Comparison of ENCODE assay signal across 7 mouse cellular contexts in the genomic region with DNA sequence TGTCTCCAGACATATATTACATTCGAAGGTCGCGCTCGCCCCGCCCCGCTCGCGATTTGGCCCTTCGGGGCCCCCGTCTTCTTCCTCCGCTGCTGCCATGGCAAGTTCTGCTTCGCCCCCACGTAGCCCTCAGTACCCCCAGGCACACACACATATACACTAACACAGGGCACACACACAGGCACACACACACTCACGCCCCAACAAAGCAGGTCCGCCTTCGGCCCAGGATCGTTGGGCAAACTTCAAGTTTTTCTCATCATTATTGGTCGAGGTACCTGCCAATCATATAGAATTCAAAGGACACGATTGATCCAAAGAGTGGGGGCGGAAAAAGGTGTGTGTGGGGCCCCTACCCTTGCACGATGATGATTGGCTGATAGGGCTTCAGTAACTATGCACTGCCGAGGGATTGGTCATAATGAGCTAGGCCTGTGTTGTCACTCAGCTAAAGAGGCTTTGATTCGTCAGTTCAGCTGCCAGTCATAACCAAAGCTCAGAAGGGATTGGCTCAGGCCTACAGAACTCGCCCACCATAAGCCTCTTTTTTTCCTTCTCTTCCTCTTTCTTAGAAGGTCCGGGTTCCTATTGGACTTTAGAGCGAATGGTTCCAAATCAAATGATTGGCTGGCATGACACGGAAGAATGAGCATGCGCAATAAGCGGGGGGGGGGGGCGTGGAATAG. TPM values are rescaled to one million over a fixed set of nuclear protein-coding genes. Genes with fewer than 3 reads are reported as not detected.
DNase-seq lines count a peak whose midpoint lies in the region; ATAC-seq and TF ChIP-seq lines count a peak whose summit lies in the region.

A gene (minus strand): TSS at position 316 of the 686 bp plus-strand sequence.

- TF ChIP-seq POLR2A in kidney, adult 2 months (IDR thresholded peaks at IDR 0.05; ENCODE audit: low read depth, low read length): peak; percentile 28
- no peak for TF ChIP-seq POLR2A in spleen, adult 2 months (IDR thresholded peaks at IDR 0.05; ENCODE audit: low read depth, low read length)

- H3K9me3 ChIP-seq in embryonic facial prominence, embryonic 13.5 days: no peaks in the 10 kb centered on the region
- H3K9me3 ChIP-seq in limb, embryonic 12.5 days: no peaks in the 10 kb centered on the region
- no peaks in the 10 kb centered on the region for H3K9me3 ChIP-seq in midbrain, embryonic 15.5 days

- peak within 1 kb of the TSS; percentile 92 for H3K9ac ChIP-seq in embryonic facial prominence, embryonic 13.5 days
- peak within 1 kb of the TSS; percentile 76 for H3K9ac ChIP-seq in limb, embryonic 12.5 days (replicated peaks)
- H3K9ac ChIP-seq in midbrain, embryonic 15.5 days: peak within 1 kb of the TSS; percentile 94

- under 1% methylated on average over 30 of the region's 30 CpGs for WGBS in embryonic facial prominence, embryonic 13.5 days
- under 1% methylated on average over 30 of the region's 30 CpGs for WGBS in kidney, adult 2 months
- under 1% methylated on average over 30 of the region's 30 CpGs for WGBS in limb, embryonic 12.5 days
- WGBS in midbrain, embryonic 15.5 days: 1% methylated on average over 30 of the region's 30 CpGs
- WGBS in spleen, adult 2 months: under 1% methylated on average over 30 of the region's 30 CpGs

- no peak for TF ChIP-seq CTCF in kidney, adult 2 months (conservative IDR thresholded peaks at IDR 0.05; ENCODE audit: insufficient read depth, insufficient read length, low read depth, low read length)
- TF ChIP-seq CTCF in spleen, adult 2 months (IDR thresholded peaks at IDR 0.05; ENCODE audit: extremely low read depth, insufficient read depth, insufficient read length, insufficient replicate concordance): no peak

- H3K36me3 ChIP-seq in embryonic facial prominence, embryonic 13.5 days: peaks cover 33% of the 10 kb centered on the region
- H3K36me3 ChIP-seq in kidney, adult 2 months (ENCODE audit: control insufficient read depth, insufficient read depth, low read length): no peaks in the 10 kb centered on the region
- H3K36me3 ChIP-seq in limb, embryonic 12.5 days: peaks cover 33% of the 10 kb centered on the region
- peaks cover 11% of the 10 kb centered on the region; the same call in 1 of the 2 replicates for H3K36me3 ChIP-seq in midbrain, embryonic 15.5 days (replicated peaks)
- peaks cover 7% of the 10 kb centered on the region for H3K36me3 ChIP-seq in spleen, adult 2 months (ENCODE audit: control insufficient read depth, insufficient read depth, low read length)

- peak within 1 kb of the TSS; percentile 95 for H3K4me2 ChIP-seq in embryonic facial prominence, embryonic 13.5 days
- peak within 1 kb of the TSS; percentile 94 for H3K4me2 ChIP-seq in limb, embryonic 12.5 days
- peak within 1 kb of the TSS; percentile 70 for H3K4me2 ChIP-seq in midbrain, embryonic 15.5 days

- peak; percentile 96 for ATAC-seq in embryonic facial prominence, embryonic 13.5 days (ENCODE audit: insufficient number of reproducible peaks, insufficient read depth, low FRiP score, low TSS enrichment, low read depth)
- peak; percentile 95 for ATAC-seq in limb, embryonic 12.5 days (ENCODE audit: insufficient number of reproducible peaks, insufficient read depth, low FRiP score, low TSS enrichment, low read depth)
- peak; percentile 95 for ATAC-seq in midbrain, embryonic 15.5 days (replicated peaks)

- no peaks in the 10 kb centered on the region for H3K27me3 ChIP-seq in embryonic facial prominence, embryonic 13.5 days
- H3K27me3 ChIP-seq in kidney, adult 2 months (replicated peaks; ENCODE audit: control insufficient read depth, insufficient read depth, low read length): no peaks in the 10 kb centered on the region
- H3K27me3 ChIP-seq in limb, embryonic 12.5 days: no peaks in the 10 kb centered on the region
- no peaks in the 10 kb centered on the region for H3K27me3 ChIP-seq in midbrain, embryonic 15.5 days (replicated peaks)
- no peaks in the 10 kb centered on the region for H3K27me3 ChIP-seq in spleen, adult 2 months (ENCODE audit: control insufficient read depth, insufficient read depth, low read length)

- H3K27ac ChIP-seq in embryonic facial prominence, embryonic 13.5 days: peak within 1 kb of the TSS; percentile 89
- H3K27ac ChIP-seq in kidney, adult 2 months (ENCODE audit: insufficient read depth, low read depth, low read length): peak within 1 kb of the TSS; percentile 97
- H3K27ac ChIP-seq in limb, embryonic 12.5 days: peak within 1 kb of the TSS; percentile 91
- H3K27ac ChIP-seq in midbrain, embryonic 15.5 days: peak within 1 kb of the TSS; percentile 92
- H3K27ac ChIP-seq in spleen, adult 2 months (ENCODE audit: insufficient read depth, low read length): peak within 1 kb of the TSS; percentile 96

- peak within 1 kb of the TSS; percentile 90 for H3K4me3 ChIP-seq in embryonic facial prominence, embryonic 13.5 days
- peak within 1 kb of the TSS; percentile 93 for H3K4me3 ChIP-seq in kidney, adult 2 months (ENCODE audit: insufficient read depth, low read depth, low read length)
- H3K4me3 ChIP-seq in limb, embryonic 12.5 days (replicated peaks): peak within 1 kb of the TSS; percentile 96
- peak within 1 kb of the TSS; percentile 86 for H3K4me3 ChIP-seq in midbrain, embryonic 15.5 days
- H3K4me3 ChIP-seq in spleen, adult 2 months (ENCODE audit: extremely low read depth, insufficient read depth, insufficient read length): peak within 1 kb of the TSS; percentile 90

- peak; percentile 97 for DNase-seq in adrenal gland, postnatal 36 days
- DNase-seq in heart, adult 18-20 months: peak; percentile 100
- DNase-seq in kidney, adult 2 months: peak; percentile 100
- peak; percentile 98 to 100 for DNase-seq in spleen, adult 2 months (ENCODE audit: low read depth in 1 of 2, low spot score in 2 of 2)

- peaks cover 39% of the 10 kb centered on the region for H3K4me1 ChIP-seq in embryonic facial prominence, embryonic 13.5 days
- H3K4me1 ChIP-seq in kidney, adult 2 months (ENCODE audit: control insufficient read depth, insufficient read depth, low read length): peaks cover 26% of the 10 kb centered on the region
- peaks cover 41% of the 10 kb centered on the region for H3K4me1 ChIP-seq in limb, embryonic 12.5 days (replicated peaks)
- peaks cover 45% of the 10 kb centered on the region for H3K4me1 ChIP-seq in midbrain, embryonic 15.5 days
- peaks cover 30% of the 10 kb centered on the region; the same call in 1 of the 2 replicates for H3K4me1 ChIP-seq in spleen, adult 2 months (ENCODE audit: control insufficient read depth, insufficient read depth, insufficient read length)

RNA-seq across cellular contexts. Expression of the gene that starts here (rescaled TPM):
- 10 to 100 TPM; 67.7 to 86.5 TPM for total RNA-seq in adrenal gland, postnatal 36 days (2021)
- 130 and 132 TPM in 2 replicates for polyA plus RNA-seq in embryonic facial prominence, embryonic 13.5 days (2015; fragmentation: Nextera tagmentation; extraction: Ambion mirVana)
- 10 to 100 TPM; 40.9 to 43.3 TPM for total RNA-seq in heart, adult 18-20 months (2021)
- polyA plus RNA-seq in kidney, adult 2 months (2012; rRNA removed): 208 and 256 TPM in 2 replicates
- polyA plus RNA-seq in limb, embryonic 12.5 days (2016; fragmentation: Nextera tagmentation; extraction: Ambion mirVana): 143 and 145 TPM in 2 replicates
- 306 and 313 TPM in 2 replicates for polyA plus RNA-seq in midbrain, embryonic 15.5 days (2015; fragmentation: Nextera tagmentation; extraction: Ambion mirVana)
- 54.1 and 61.8 TPM in 2 replicates for polyA plus RNA-seq in spleen, adult 2 months (2012; rRNA removed)

Comparison
In these comparisons a context has a peak if more than half of its experiments do, and no peak if none do; other contexts are left out.
1. Peak in every context shown above with its lines: DNase-seq, ATAC-seq, H3K4me3 ChIP-seq and H3K27ac ChIP-seq.